Mouse (Mus musculus) erythroblast, embryonic 14.5 days (primary cell): ENCODE results near the gene Impg1.

ENCODE experiments used
- GATA1 ChIP-seq: IDR thresholded peaks from 2 replicates; pipeline ENCODE4 v1.6.1; 2012; ENCODE audit warnings: low read length, inconsistent platforms, mixed read lengths
- TAL1 ChIP-seq: IDR thresholded peaks from 3 replicates; pipeline ENCODE4 v1.6.1; 2012; ENCODE audit warnings: low read length, inconsistent platforms, mixed read lengths

DNA sequence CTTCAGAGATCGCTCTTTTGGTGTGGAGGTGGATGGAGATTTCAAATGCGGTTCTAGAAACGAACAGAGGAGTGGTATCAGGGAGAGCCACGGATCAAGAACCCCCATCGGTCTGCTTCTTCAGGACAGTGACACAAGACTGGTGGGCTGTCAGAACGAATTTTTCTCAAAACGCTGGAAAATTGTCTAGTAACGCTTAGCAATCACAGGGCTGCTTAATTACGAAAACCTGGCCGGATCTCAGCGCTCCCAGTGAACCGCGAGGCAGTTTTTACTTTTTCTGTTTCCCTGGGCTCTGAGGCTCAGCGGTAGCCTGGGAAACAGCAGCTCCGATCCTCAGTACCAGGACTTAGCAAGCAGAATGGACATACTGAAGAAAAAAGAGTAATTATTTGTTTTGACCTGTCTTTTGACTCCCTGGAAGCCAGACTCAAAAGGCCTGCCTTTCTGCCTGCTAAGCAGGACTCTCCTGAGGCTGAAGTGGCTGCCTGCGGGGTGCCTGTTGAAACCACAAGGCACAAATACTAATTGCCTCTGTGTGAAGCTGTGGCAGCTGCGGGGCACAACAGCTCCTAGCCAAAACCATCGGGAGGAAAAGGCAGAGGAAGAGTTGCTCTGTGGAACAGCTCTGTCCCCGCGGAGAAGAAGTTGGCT, 113.5 kb downstream of the Impg1 start:
- no peak for TF ChIP-seq TAL1
- TF ChIP-seq GATA1 = no peak
